8 mouse cellular contexts compared by ENCODE assay signal in the genomic region with DNA sequence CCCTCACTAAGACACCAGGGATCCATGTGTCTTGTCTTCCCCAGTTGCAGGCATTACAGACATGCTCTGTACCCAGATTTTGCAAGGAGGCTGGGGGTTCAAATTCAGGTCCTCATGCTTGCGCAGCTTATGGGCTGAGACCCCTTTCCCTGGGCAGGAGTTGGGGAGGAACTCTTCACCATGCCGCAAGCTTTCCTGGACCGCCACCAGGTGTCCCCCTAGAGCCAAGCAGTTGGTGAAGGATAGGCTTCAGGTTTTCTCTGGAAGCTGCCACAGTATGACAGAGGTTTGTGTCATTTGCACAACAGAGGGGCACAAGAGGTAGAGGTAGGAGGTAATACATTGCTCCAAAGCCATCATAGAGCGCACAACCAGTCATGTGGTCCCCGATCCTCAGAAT. TPM values are rescaled to one million over a fixed set of nuclear protein-coding genes. Genes with fewer than 3 reads are reported as not detected.
A peak's percentile ranks its signal among the peaks of the same experiment; 100 is the strongest.
DNase-seq lines count a peak whose midpoint lies in the region; ATAC-seq and TF ChIP-seq lines count a peak whose summit lies in the region.

No protein-coding gene starts in this region.

- H3K4me3 ChIP-seq in intestine, postnatal 0 days (ENCODE audit: low read depth, low read length): no peak overlapping the region
- no peak overlapping the region for H3K4me3 ChIP-seq in intestine, embryonic 16.5 days (ENCODE audit: low read length)
- no peak overlapping the region for H3K4me3 ChIP-seq in neural tube, embryonic 11.5 days (ENCODE audit: low read depth, low read length)

- no peaks in the 10 kb centered on the region for H3K36me3 ChIP-seq in intestine, postnatal 0 days (ENCODE audit: control insufficient read depth, insufficient read depth)
- H3K36me3 ChIP-seq in intestine, embryonic 16.5 days (ENCODE audit: control insufficient read depth, insufficient read depth, low read length): no peaks in the 10 kb centered on the region
- H3K36me3 ChIP-seq in neural tube, embryonic 11.5 days (ENCODE audit: control insufficient read depth, insufficient read depth, low read length): no peaks in the 10 kb centered on the region

- TF ChIP-seq CTCF in intestine, postnatal 0 days (IDR thresholded peaks at IDR 0.05; ENCODE audit: low read depth): peak; percentile 74

- no peaks in the 10 kb centered on the region for H3K9me3 ChIP-seq in intestine, postnatal 0 days (ENCODE audit: control insufficient read depth)
- no peaks in the 10 kb centered on the region for H3K9me3 ChIP-seq in intestine, embryonic 16.5 days (ENCODE audit: control insufficient read depth, low read length)
- no peaks in the 10 kb centered on the region for H3K9me3 ChIP-seq in neural tube, embryonic 11.5 days (ENCODE audit: control insufficient read depth, low read length)

- H3K4me1 ChIP-seq in intestine, postnatal 0 days (replicated peaks; ENCODE audit: control insufficient read depth, insufficient read depth, low read length): no peaks in the 10 kb centered on the region
- H3K4me1 ChIP-seq in intestine, embryonic 16.5 days (ENCODE audit: control insufficient read depth, insufficient read depth, low read length): no peaks in the 10 kb centered on the region
- H3K4me1 ChIP-seq in neural tube, embryonic 11.5 days (ENCODE audit: control insufficient read depth, insufficient read depth, low read length): no peaks in the 10 kb centered on the region

- ATAC-seq in intestine, postnatal 0 days: no peak
- no peak for ATAC-seq in intestine, embryonic 16.5 days
- ATAC-seq in neural tube, embryonic 11.5 days (ENCODE audit: insufficient read depth, low FRiP score, low TSS enrichment): no peak

- 43% methylated on average over 5 of the region's 5 CpGs for WGBS in intestine, postnatal 0 days
- WGBS in intestine, embryonic 16.5 days: 42% methylated on average over 5 of the region's 5 CpGs
- WGBS in neural tube, embryonic 11.5 days: 40% methylated on average over 5 of the region's 5 CpGs

- H3K27me3 ChIP-seq in intestine, postnatal 0 days (replicated peaks; ENCODE audit: control insufficient read depth, insufficient read depth, low read length): no peaks in the 10 kb centered on the region
- no peaks in the 10 kb centered on the region for H3K27me3 ChIP-seq in intestine, embryonic 16.5 days (replicated peaks; ENCODE audit: control insufficient read depth, insufficient read depth, low read length)
- no peaks in the 10 kb centered on the region for H3K27me3 ChIP-seq in neural tube, embryonic 11.5 days (ENCODE audit: control insufficient read depth, insufficient read depth, low read length)

- H3K27ac ChIP-seq in intestine, postnatal 0 days (ENCODE audit: low read depth, low read length): no peak overlapping the region
- H3K27ac ChIP-seq in intestine, embryonic 16.5 days (ENCODE audit: low read length): no peak overlapping the region
- no peak overlapping the region for H3K27ac ChIP-seq in neural tube, embryonic 11.5 days (ENCODE audit: low read depth, low read length)

- H3K9ac ChIP-seq in intestine, postnatal 0 days (ENCODE audit: low read depth, low read length): no peak overlapping the region
- no peak overlapping the region for H3K9ac ChIP-seq in intestine, embryonic 16.5 days (ENCODE audit: low read depth, low read length)
- no peak overlapping the region for H3K9ac ChIP-seq in neural tube, embryonic 11.5 days (ENCODE audit: low read length)

- peak; percentile 10 for DNase-seq in adrenal gland, adult 2 months
- no peak for DNase-seq in adrenal gland, postnatal 4 days (ENCODE audit: low spot score in 2 of 2)
- DNase-seq in thymus, postnatal 0 days (ENCODE audit: low spot score): peak; percentile 7
- DNase-seq in thymus, adult 18-20 months: no peak
- DNase-seq in neural tube, embryonic 11.5 days (ENCODE audit: low spot score): peak; percentile 71
- DNase-seq in urinary bladder, postnatal 36 days (ENCODE audit: low spot score in 2 of 2): no peak

- H3K4me2 ChIP-seq in intestine, postnatal 0 days (replicated peaks; ENCODE audit: low read depth): no peak overlapping the region
- H3K4me2 ChIP-seq in intestine, embryonic 16.5 days (ENCODE audit: low read depth, low read length): no peak overlapping the region
- H3K4me2 ChIP-seq in neural tube, embryonic 11.5 days (ENCODE audit: low read depth): no peak overlapping the region

RNA-seq across cellular contexts. Expression of a gene that starts 28.3 kb away (rescaled TPM):
- total RNA-seq in adrenal gland, adult 2 months (2021): not detected
- polyA plus RNA-seq in adrenal gland, adult 2 months (2012; rRNA removed): 0.02 and 0.03 TPM in 2 replicates
- total RNA-seq in adrenal gland, postnatal 4 days (2021): not detected
- not detected in 2 replicates for polyA plus RNA-seq in intestine, postnatal 0 days (2015; fragmentation: Nextera tagmentation; extraction: Ambion mirVana)
- polyA plus RNA-seq in intestine, embryonic 16.5 days (2015; fragmentation: Nextera tagmentation; extraction: Ambion mirVana): not detected in 2 replicates
- polyA plus RNA-seq in thymus, postnatal 0 days (2015; fragmentation: Nextera tagmentation; extraction: Ambion mirVana): not detected in 2 replicates
- polyA plus RNA-seq in neural tube, embryonic 11.5 days (2014; fragmentation: Nextera tagmentation; extraction: Ambion mirVana): not detected in 2 replicates

Comparison
In these comparisons a context has a peak if more than half of its experiments do, and no peak if none do; other contexts are left out.
1. DNase-seq: peak in adrenal gland, adult 2 months (single experiment), thymus, postnatal 0 days (single experiment) and neural tube, embryonic 11.5 days (single experiment); none in adrenal gland, postnatal 4 days (0 of 2), thymus, adult 18-20 months (0 of 2) and urinary bladder, postnatal 36 days (0 of 2).